Mouse (Mus musculus) erythroblast, embryonic 14.5 days (primary cell): Measurements from ENCODE around the gene Dlgap4.

Source experiments
- GATA1 ChIP-seq: IDR thresholded peaks from 2 replicates; pipeline ENCODE4 v1.6.1; 2012; ENCODE audit warnings: low read length, inconsistent platforms, mixed read lengths
- TAL1 ChIP-seq: IDR thresholded peaks from 3 replicates; pipeline ENCODE4 v1.6.1; 2012; ENCODE audit warnings: low read length, inconsistent platforms, mixed read lengths

GRCm38 (mm10) chr2:156705473-156705872, 92.0 kb downstream of the Dlgap4 start:
- TF ChIP-seq GATA1 = no peak
- TF ChIP-seq TAL1 = no peak
